Mouse (Mus musculus): ENCODE data around the gene Gm10309.

- no peak for TF ChIP-seq CTCF (IDR thresholded peaks at IDR 0.05; ENCODE audit: control insufficient read depth, insufficient read depth, insufficient replicate concordance, low read depth, low read length)
- no peak for TF ChIP-seq POLR2A (IDR thresholded peaks at IDR 0.05; ENCODE audit: control insufficient read depth, low read depth, low read length)
Observed at GRCm38 (mm10) chr17:86482675-86483074, 22.4 kb downstream of the Gm10309 start.

All from testis, adult 2 months (tissue).